Mouse (Mus musculus) ES-E14 (cell line): ENCODE data around the gene Higd1c.

Source experiments
- CHD2 ChIP-seq: IDR thresholded peaks from 2 replicates; pipeline ENCODE4 v1.6.1; 2014; ENCODE audit warnings: mild to moderate bottlenecking, low read depth, low read length, inconsistent platforms
- HCFC1 ChIP-seq: IDR thresholded peaks from 2 replicates; pipeline ENCODE4 v1.6.1; 2012; ENCODE audit warnings: low read length, inconsistent platforms, borderline replicate concordance; ENCODE audit not compliant: insufficient read depth
- MAFK ChIP-seq: IDR thresholded peaks from 2 replicates; pipeline ENCODE4 v1.6.1; 2014; ENCODE audit warnings: mild to moderate bottlenecking, low read depth, low read length, inconsistent platforms; ENCODE audit not compliant: insufficient read depth
- ZC3H11A ChIP-seq: IDR thresholded peaks from 2 replicates; pipeline ENCODE4 v1.6.1; 2012; ENCODE audit warnings: low read depth, mild to moderate bottlenecking, inconsistent platforms, low read length, borderline replicate concordance
- ZNF384 ChIP-seq: IDR thresholded peaks from 2 replicates; pipeline ENCODE4 v1.6.1; 2012; ENCODE audit warnings: low read depth, low read length, inconsistent platforms

DNA sequence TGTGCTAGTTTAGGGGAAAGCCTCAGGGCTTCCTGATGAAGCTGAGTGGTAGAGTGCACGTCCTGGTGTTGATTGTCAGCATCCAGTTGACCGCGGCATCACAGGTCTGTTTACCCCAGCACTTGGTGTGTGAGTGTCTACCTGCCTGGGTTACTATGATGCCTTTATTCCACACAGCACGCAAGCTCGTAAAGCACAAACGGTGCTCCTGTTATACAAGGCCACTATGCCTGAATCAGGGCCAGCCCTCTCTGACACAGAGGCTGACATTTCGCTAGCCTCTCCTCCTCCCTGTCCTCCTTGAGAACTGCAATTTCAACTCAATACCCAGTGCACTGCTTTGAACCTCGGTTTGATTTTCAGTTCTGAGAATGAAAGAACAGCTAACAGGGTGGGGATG, 55.0 kb downstream of the Higd1c start:
- TF ChIP-seq HCFC1 = no peak
- no peak for TF ChIP-seq ZC3H11A
- no peak for TF ChIP-seq MAFK
- TF ChIP-seq ZNF384 = no peak
- TF ChIP-seq CHD2 = no peak
